Mouse (Mus musculus): ENCODE measurements around the gene Ahnak2. TPM values are rescaled to one million over a fixed set of nuclear protein-coding genes. Genes with fewer than 3 reads are reported as not detected.

Ahnak2 gene
- polyA plus RNA-seq, 2 experiments: 0.06 to 0.13 TPM

GRCm38 (mm10) chr12:112743168-112743975 is 59.1 kb downstream of the Ahnak2 start:
- no peak overlapping the region for H3K4me3 ChIP-seq (ENCODE audit: insufficient read depth in 1 of 2, low read depth in 2 of 2, low read length in 2 of 2)
- no peaks in the 10 kb centered on the region for H3K36me3 ChIP-seq (replicated peaks; ENCODE audit: control insufficient read depth, insufficient read depth, low read depth)
- ATAC-seq (ENCODE audit: insufficient read depth) (peak; percentile 40), DNase-seq (ENCODE audit: low read depth in 3 of 3, low spot score in 3 of 3) (peak in 2 of 3 experiments; percentile 20 to 30)
- no peak overlapping the region for H3K27ac ChIP-seq
- no peak overlapping the region for H3K4me2 ChIP-seq (ENCODE audit: low read depth)
- 38% methylated on average over 25 of the region's 25 CpGs for WGBS (ENCODE audit: insufficient replicate concordance)
- H3K9ac ChIP-seq (replicated peaks): no peak overlapping the region
- TF ChIP-seq EP300 (IDR thresholded peaks at IDR 0.05; ENCODE audit: low read depth): no peak
- TF ChIP-seq CTCF (IDR thresholded peaks at IDR 0.05; ENCODE audit: low read depth): peak; percentile 87
- H3K27me3 ChIP-seq (ENCODE audit: control insufficient read depth, insufficient read depth, low read length): no peaks in the 10 kb centered on the region
- H3K9me3 ChIP-seq (ENCODE audit: control insufficient read depth, low read length): no peaks in the 10 kb centered on the region
- no peaks in the 10 kb centered on the region for H3K4me1 ChIP-seq (replicated peaks; ENCODE audit: control insufficient read depth in 2 of 2, insufficient read depth in 2 of 2, low read length in 1 of 2)

- Histone ChIP-seq H3K27ac (no peak overlapping the region), H3K4me2 (ENCODE audit: low read depth) (no peak overlapping the region), H3K27me3 (ENCODE audit: control insufficient read depth, insufficient read depth, low read length) (no peaks in the 10 kb centered on the region), H3K4me3 (ENCODE audit: insufficient read depth in 1 of 2, low read depth in 2 of 2, low read length in 2 of 2) (no peak overlapping the region), H3K36me3 (replicated peaks; ENCODE audit: control insufficient read depth, insufficient read depth, low read depth) (no peaks in the 10 kb centered on the region), H3K4me1 (replicated peaks; ENCODE audit: control insufficient read depth in 2 of 2, insufficient read depth in 2 of 2, low read length in 1 of 2) (no peaks in the 10 kb centered on the region), H3K9ac (replicated peaks) (no peak overlapping the region), H3K9me3 (ENCODE audit: control insufficient read depth, low read length) (no peaks in the 10 kb centered on the region)
- WGBS (ENCODE audit: insufficient replicate concordance): 43% methylated on average over 6 of the region's 6 CpGs
- TF ChIP-seq CTCF (IDR thresholded peaks at IDR 0.05; ENCODE audit: low read depth) (no peak), EP300 (IDR thresholded peaks at IDR 0.05; ENCODE audit: low read depth) (no peak)
- ATAC-seq (ENCODE audit: insufficient read depth) (no peak), DNase-seq (ENCODE audit: low read depth in 3 of 3, low spot score in 3 of 3) (no peak)
Measured at GRCm38 (mm10) chr12:112742768-112743167, 59.7 kb downstream of the Ahnak2 start.

DNA sequence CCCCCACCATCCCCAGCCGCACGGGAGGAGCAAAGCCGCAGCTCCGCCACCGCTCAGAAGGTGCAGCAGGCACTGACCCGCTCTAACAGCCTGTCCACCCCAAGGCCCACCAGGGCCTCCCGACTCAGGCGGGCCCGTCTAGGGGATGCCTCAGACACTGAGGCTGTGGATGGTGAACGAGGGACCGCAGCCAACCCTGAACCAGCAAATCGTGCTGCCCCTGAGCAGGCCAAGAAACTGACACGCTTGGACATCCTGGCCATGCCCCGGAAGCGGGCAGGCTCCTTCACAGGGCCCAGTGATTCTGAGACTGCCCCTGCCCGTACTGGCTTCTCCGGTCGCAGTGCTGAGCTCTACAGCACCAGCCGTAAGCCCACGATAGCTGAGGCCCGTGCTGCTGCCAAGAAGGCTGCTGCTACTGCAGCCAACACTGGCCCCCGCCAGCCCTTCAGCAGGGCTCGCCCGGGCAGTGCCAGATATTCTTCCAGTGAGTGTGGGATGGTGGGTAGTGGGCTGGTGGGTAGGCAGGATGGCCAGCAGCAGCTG is 63.4 kb downstream of the Ahnak2 start:
- DNase-seq (ENCODE audit: low read depth in 3 of 3, low spot score in 3 of 3) (no peak), ATAC-seq (ENCODE audit: insufficient read depth) (no peak)
- no peak overlapping the region for H3K27ac ChIP-seq
- TF ChIP-seq EP300 (IDR thresholded peaks at IDR 0.05; ENCODE audit: low read depth) (no peak), CTCF (IDR thresholded peaks at IDR 0.05; ENCODE audit: low read depth) (no peak)
- no peaks in the 10 kb centered on the region for H3K4me1 ChIP-seq (replicated peaks; ENCODE audit: control insufficient read depth in 2 of 2, insufficient read depth in 2 of 2, low read length in 1 of 2)
- H3K4me2 ChIP-seq (ENCODE audit: low read depth): no peak overlapping the region
- H3K27me3 ChIP-seq (ENCODE audit: control insufficient read depth, insufficient read depth, low read length): no peaks in the 10 kb centered on the region
- no peaks in the 10 kb centered on the region for H3K9me3 ChIP-seq (ENCODE audit: control insufficient read depth, low read length)
- 78% methylated on average over 24 of the region's 24 CpGs for WGBS (ENCODE audit: insufficient replicate concordance)
- no peak overlapping the region for H3K9ac ChIP-seq (replicated peaks)
- no peaks in the 10 kb centered on the region for H3K36me3 ChIP-seq (replicated peaks; ENCODE audit: control insufficient read depth, insufficient read depth, low read depth)
- H3K4me3 ChIP-seq (ENCODE audit: insufficient read depth in 1 of 2, low read depth in 2 of 2, low read length in 2 of 2): no peak overlapping the region

- Histone ChIP-seq H3K4me1 (replicated peaks; ENCODE audit: control insufficient read depth in 2 of 2, insufficient read depth in 2 of 2, low read length in 1 of 2) (no peaks in the 10 kb centered on the region), H3K9me3 (ENCODE audit: control insufficient read depth, low read length) (no peaks in the 10 kb centered on the region), H3K9ac (replicated peaks) (no peak overlapping the region), H3K36me3 (replicated peaks; ENCODE audit: control insufficient read depth, insufficient read depth, low read depth) (no peaks in the 10 kb centered on the region), H3K27ac (no peak overlapping the region), H3K4me2 (ENCODE audit: low read depth) (no peak overlapping the region), H3K4me3 (ENCODE audit: insufficient read depth in 1 of 2, low read depth in 2 of 2, low read length in 2 of 2) (no peak overlapping the region), H3K27me3 (ENCODE audit: control insufficient read depth, insufficient read depth, low read length) (no peaks in the 10 kb centered on the region)
- ATAC-seq (ENCODE audit: insufficient read depth) (no peak), DNase-seq (ENCODE audit: low read depth in 3 of 3, low spot score in 3 of 3) (no peak)
- no peak for TF ChIP-seq CTCF (IDR thresholded peaks at IDR 0.05; ENCODE audit: low read depth)
- TF ChIP-seq EP300 (IDR thresholded peaks at IDR 0.05; ENCODE audit: low read depth): no peak
- WGBS (ENCODE audit: insufficient replicate concordance): 75% methylated on average over 31 of the region's 31 CpGs
Measured at GRCm38 (mm10) chr12:112738281-112739022, 64.0 kb downstream of the Ahnak2 start.

DNA sequence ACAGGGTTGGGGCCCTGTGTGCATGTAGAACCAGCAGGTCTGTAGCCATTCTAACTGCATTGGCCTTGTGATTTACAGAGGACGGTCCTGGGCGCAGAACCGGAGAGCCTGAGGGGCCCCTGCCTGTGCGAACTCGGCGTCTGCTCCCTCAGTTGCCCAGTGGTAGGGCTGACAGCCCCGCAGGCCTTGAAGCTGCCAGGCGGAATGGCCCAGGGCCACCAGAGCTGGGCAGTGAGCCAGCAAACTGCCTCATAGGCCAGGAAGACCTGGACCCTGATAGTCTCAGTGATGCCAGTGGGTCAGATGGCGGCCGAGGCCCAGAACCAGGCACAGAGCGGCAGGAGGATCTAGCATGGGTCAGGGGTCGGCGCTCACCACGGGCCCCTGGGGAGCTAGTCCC is 64.7 kb downstream of the Ahnak2 start:
- no peaks in the 10 kb centered on the region for H3K36me3 ChIP-seq (replicated peaks; ENCODE audit: control insufficient read depth, insufficient read depth, low read depth)
- H3K27me3 ChIP-seq (ENCODE audit: control insufficient read depth, insufficient read depth, low read length): no peaks in the 10 kb centered on the region
- H3K4me3 ChIP-seq (ENCODE audit: insufficient read depth in 1 of 2, low read depth in 2 of 2, low read length in 2 of 2): no peak overlapping the region
- no peak for ATAC-seq (ENCODE audit: insufficient read depth)
- no peak overlapping the region for H3K9ac ChIP-seq (replicated peaks)
- TF ChIP-seq CTCF (IDR thresholded peaks at IDR 0.05; ENCODE audit: low read depth): no peak
- WGBS (ENCODE audit: insufficient replicate concordance): 82% methylated on average over 14 of the region's 14 CpGs
- H3K9me3 ChIP-seq (ENCODE audit: control insufficient read depth, low read length): no peaks in the 10 kb centered on the region
- H3K4me2 ChIP-seq (ENCODE audit: low read depth): no peak overlapping the region
- H3K27ac ChIP-seq: no peak overlapping the region
- H3K4me1 ChIP-seq (replicated peaks; ENCODE audit: control insufficient read depth in 2 of 2, insufficient read depth in 2 of 2, low read length in 1 of 2): no peaks in the 10 kb centered on the region
- no peak for DNase-seq (ENCODE audit: low read depth in 3 of 3, low spot score in 3 of 3)

All from liver, embryonic 14.5 days (tissue).